ENCODE assay signal across 9 mouse cellular contexts in the genomic region with DNA sequence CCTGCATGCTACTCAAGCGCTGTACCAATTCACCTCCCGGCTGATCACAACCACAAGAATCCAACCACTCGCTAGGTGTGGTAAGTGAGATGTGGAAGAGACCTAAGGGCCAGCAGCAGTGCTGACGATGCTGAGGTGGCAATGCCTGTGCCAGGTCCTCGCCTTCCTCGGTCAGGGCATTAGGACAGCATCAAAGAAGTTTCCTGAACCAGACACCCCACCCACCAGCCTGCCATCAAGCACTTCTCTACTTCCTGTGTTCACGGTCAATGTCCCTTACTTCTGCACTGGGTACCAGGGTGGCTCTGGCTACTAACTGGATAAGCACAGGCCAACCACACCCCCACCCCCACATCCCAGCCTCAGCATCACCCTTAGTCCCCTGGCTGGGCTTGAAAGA.
DNase-seq lines count a peak whose midpoint lies in the region; ATAC-seq and TF ChIP-seq lines count a peak whose summit lies in the region.
"Had no signal": no experiment of that assay in that cellular context is flagged by ENCODE, and none has a peak within 500 bp of the region (broad histone marks: within the 10 kb centered on the region; RNA-seq: fewer than 3 reads in every experiment).

No protein-coding gene starts in this region.

- H3K4me1 ChIP-seq in lung, embryonic 15.5 days: peaks cover 37% of the 10 kb centered on the region
- peaks cover 21% of the 10 kb centered on the region for H3K4me1 ChIP-seq in lung, adult 2 months (ENCODE audit: control insufficient read depth, insufficient read depth, low read length)
- peaks cover 46% of the 10 kb centered on the region for H3K4me1 ChIP-seq in embryonic facial prominence, embryonic 10.5 days
- H3K4me1 ChIP-seq in hindbrain, embryonic 16.5 days (ENCODE audit: control insufficient read depth, insufficient read depth, low read depth, low read length): peaks cover 15% of the 10 kb centered on the region

- no peaks in the 10 kb centered on the region for H3K27me3 ChIP-seq in lung, embryonic 15.5 days
- H3K27me3 ChIP-seq in embryonic facial prominence, embryonic 10.5 days (replicated peaks; ENCODE audit: low read depth, poor library complexity, severe bottlenecking): no peaks in the 10 kb centered on the region
- H3K27me3 ChIP-seq in hindbrain, embryonic 16.5 days (replicated peaks; ENCODE audit: control insufficient read depth, insufficient read depth, low read length): no peaks in the 10 kb centered on the region
- no peaks in the 10 kb centered on the region for H3K27me3 ChIP-seq in splenic B cell, adult 2 months (ENCODE audit: control insufficient read depth, insufficient read depth, low read length, poor library complexity, severe bottlenecking)

- no peak overlapping the region for H3K4me2 ChIP-seq in lung, embryonic 15.5 days
- H3K4me2 ChIP-seq in hindbrain, embryonic 16.5 days (ENCODE audit: low read length): no peak overlapping the region
- H3K4me2 ChIP-seq: heart, embryonic 11.5 days had no signal

- ATAC-seq in lung, embryonic 15.5 days (ENCODE audit: borderline replicate concordance, extremely low read depth, low FRiP score, low TSS enrichment): peak; percentile 10; the same call in 1 of the 2 replicates
- ATAC-seq in hindbrain, embryonic 16.5 days: no peak
- ATAC-seq in erythroblast, adult 5-6 weeks (replicated peaks; ENCODE audit: low FRiP score, poor library complexity, severe bottlenecking): no peak

- no peak overlapping the region for H3K4me3 ChIP-seq in lung, embryonic 15.5 days
- no peak overlapping the region for H3K4me3 ChIP-seq in lung, adult 2 months (replicated peaks; ENCODE audit: extremely low read depth, low read depth, low read length)
- no peak overlapping the region for H3K4me3 ChIP-seq in embryonic facial prominence, embryonic 10.5 days
- H3K4me3 ChIP-seq in hindbrain, embryonic 16.5 days (ENCODE audit: low read length): no peak overlapping the region

- DNase-seq in lung, adult 2 months: no peak
- DNase-seq in embryonic facial prominence, embryonic 10.5 days (ENCODE audit: low spot score): no peak
- DNase-seq in splenic B cell, adult 2 months (ENCODE audit: low read depth, low spot score): peak; percentile 52
- DNase-seq in right cerebral cortex, postnatal 14 days: no peak
- DNase-seq: cerebellum, adult 11-12 months had no signal

- no peak for TF ChIP-seq CTCF in lung, adult 2 months (IDR thresholded peaks at IDR 0.05; ENCODE audit: insufficient read depth, low read length)

- no peak overlapping the region for H3K9ac ChIP-seq in lung, embryonic 15.5 days
- H3K9ac ChIP-seq in hindbrain, embryonic 16.5 days (ENCODE audit: low read depth, low read length): no peak overlapping the region

- H3K27ac ChIP-seq in lung, embryonic 15.5 days: peak overlapping the region; percentile 30; the same call in 1 of the 2 replicates
- peak overlapping the region; percentile 51 for H3K27ac ChIP-seq in embryonic facial prominence, embryonic 10.5 days (replicated peaks)
- peak overlapping the region; percentile 49 for H3K27ac ChIP-seq in hindbrain, embryonic 16.5 days (ENCODE audit: low read depth, low read length)

- H3K9me3 ChIP-seq in lung, embryonic 15.5 days: no peaks in the 10 kb centered on the region
- H3K9me3 ChIP-seq in embryonic facial prominence, embryonic 10.5 days: 0 out of 2 replicates have a peak, but pooled peaks cover 3% of the 10 kb centered on the region
- no peaks in the 10 kb centered on the region for H3K9me3 ChIP-seq in hindbrain, embryonic 16.5 days (ENCODE audit: control insufficient read depth, low read length)

- no peaks in the 10 kb centered on the region for H3K36me3 ChIP-seq in lung, embryonic 15.5 days
- H3K36me3 ChIP-seq in embryonic facial prominence, embryonic 10.5 days (replicated peaks): peaks cover 49% of the 10 kb centered on the region
- H3K36me3 ChIP-seq in hindbrain, embryonic 16.5 days (ENCODE audit: control insufficient read depth, insufficient read depth, low read length): no peaks in the 10 kb centered on the region
- no peaks in the 10 kb centered on the region for H3K36me3 ChIP-seq in splenic B cell, adult 2 months (ENCODE audit: control insufficient read depth, insufficient read depth, low read length, poor library complexity, severe bottlenecking)

- no peak for TF ChIP-seq POLR2A in lung, adult 2 months (IDR thresholded peaks at IDR 0.05; ENCODE audit: borderline replicate concordance, extremely low read depth, low read depth, low read length)

- WGBS in lung, embryonic 15.5 days: 69% methylated on average over 7 of the region's 7 CpGs
- 57% methylated on average over 7 of the region's 7 CpGs for WGBS in lung, adult 2 months
- 86% methylated on average over 7 of the region's 7 CpGs for WGBS in embryonic facial prominence, embryonic 10.5 days
- 83% methylated on average over 7 of the region's 7 CpGs for WGBS in hindbrain, embryonic 16.5 days
